Mouse (Mus musculus): ENCODE results near the gene Hspa4.

GRCm38 (mm10) chr11:53304044-53304840 is 4.0 kb upstream of the Hspa4 start:
- TF ChIP-seq CTCF (IDR thresholded peaks at IDR 0.05; ENCODE audit: low read depth, low read length): no peak
- no peak for TF ChIP-seq POLR2A (IDR thresholded peaks at IDR 0.05; ENCODE audit: borderline replicate concordance, low read depth, low read length)
